Mouse (Mus musculus) thymus, adult 18-20 months (tissue): ENCODE results near the gene Glrx5.

ENCODE experiments used
- DNase-seq, 2 experiments: peaks; one replicate each; pipeline ENCODE4 v3.0.0; 2022; ENCODE audit warnings: mixed read lengths in 2 of 2

Glrx5 gene

GRCm38 (mm10) chr12:105032147-105032831 is at the start of gene Glrx5:
TSS of gene Glrx5 (plus strand) at chr12:105032688.
- DNase-seq: peak; percentile 99 to 100

DNA sequence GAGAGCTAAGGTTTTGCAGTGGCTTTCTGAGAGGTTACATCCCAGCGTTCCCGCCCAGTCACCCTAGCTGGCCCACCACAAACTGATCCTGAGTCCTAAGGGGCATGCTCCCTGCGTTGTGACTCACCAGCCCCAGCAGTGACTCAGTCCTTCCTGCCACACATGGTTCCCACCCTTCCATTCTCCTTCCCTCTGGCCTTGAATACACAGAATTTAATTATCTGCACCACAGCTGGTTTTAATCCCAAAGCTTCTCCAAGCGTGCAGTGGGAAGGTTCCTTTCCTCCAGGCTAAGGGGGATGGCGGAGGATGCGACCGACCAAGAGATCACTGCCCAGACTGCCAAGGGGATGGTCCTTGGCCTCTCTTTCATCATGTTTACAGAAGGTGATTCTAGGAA is 49.0 kb upstream of the Glrx5 start:
- DNase-seq: no peak

GRCm38 (mm10) chr12:104985088-104985487 is 47.4 kb upstream of the Glrx5 start:
- no peak for DNase-seq

GRCm38 (mm10) chr12:104986001-104986400 is 46.5 kb upstream of the Glrx5 start:
- DNase-seq: no peak

- no peak for DNase-seq
Measured at GRCm38 (mm10) chr12:104986781-104987180, 45.7 kb upstream of the Glrx5 start.

GRCm38 (mm10) chr12:104987936-104988335 is 44.6 kb upstream of the Glrx5 start:
- DNase-seq: no peak

- no peak for DNase-seq
Measured at GRCm38 (mm10) chr12:104990741-104991454, 41.6 kb upstream of the Glrx5 start.

DNA sequence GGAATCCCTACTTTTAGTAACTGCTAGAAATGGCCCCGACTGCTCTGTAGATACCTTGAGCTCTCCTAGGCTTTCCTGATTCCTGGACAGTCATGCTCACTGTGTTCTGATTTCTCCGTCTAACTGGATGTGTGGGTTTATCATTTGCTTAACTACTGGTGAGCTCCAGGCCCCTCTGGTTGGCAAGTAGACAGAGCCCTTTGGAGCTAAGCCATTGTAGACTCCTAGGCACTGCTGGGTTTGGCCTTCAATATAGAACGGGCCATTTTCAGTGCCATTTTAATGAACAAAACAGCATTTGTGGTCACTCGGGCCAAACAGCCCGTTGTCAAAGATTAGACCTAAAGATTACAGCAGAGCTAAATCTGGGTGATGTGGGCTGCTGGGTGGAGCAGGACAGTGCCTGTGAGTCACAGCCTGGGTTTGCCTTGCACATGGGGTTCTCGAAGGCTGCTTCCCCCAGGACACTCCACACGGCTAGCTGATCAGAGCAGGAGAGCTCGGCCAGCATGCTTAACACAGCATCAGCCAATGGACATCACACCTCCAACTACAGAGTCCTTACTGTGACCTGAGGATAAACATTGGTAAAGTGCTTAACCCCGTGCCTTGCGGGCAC is 40.3 kb upstream of the Glrx5 start:
- no peak for DNase-seq

GRCm38 (mm10) chr12:104992838-104993237 is 39.6 kb upstream of the Glrx5 start:
- DNase-seq: no peak

DNA sequence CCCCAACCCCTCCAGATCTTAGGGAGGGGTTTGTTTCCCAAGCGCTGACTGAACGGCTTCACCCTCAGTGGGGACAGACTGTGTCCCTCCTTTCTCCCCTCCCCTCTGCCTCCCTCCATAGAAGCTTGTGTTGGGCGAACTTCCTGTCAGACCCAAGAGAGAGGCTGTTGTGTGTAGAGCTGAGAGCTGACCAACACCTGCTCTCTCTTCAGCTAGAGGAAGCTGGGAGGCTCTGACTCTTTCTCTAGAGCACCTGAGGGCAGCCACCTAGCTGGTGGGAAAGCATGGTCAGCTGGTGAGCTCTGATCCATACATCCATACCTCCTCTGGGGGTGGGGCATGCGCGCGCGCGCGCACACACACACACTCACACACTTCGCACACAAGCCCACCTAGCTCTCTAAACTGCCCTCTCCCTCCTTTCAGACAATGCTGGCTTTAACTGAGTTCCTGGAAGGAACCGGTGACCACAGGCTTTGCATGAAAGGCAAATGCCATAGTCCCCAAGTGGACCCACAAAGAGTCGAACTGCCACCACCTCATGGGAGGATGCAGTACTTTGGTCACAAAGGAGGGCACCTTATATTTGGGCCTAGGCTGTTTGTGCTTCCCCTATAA is 37.1 kb upstream of the Glrx5 start:
- DNase-seq: no peak

GRCm38 (mm10) chr12:104996012-104996728 is 36.3 kb upstream of the Glrx5 start:
- no peak for DNase-seq

- no peak for DNase-seq
Measured at GRCm38 (mm10) chr12:104997159-104997558, 35.3 kb upstream of the Glrx5 start.

DNA sequence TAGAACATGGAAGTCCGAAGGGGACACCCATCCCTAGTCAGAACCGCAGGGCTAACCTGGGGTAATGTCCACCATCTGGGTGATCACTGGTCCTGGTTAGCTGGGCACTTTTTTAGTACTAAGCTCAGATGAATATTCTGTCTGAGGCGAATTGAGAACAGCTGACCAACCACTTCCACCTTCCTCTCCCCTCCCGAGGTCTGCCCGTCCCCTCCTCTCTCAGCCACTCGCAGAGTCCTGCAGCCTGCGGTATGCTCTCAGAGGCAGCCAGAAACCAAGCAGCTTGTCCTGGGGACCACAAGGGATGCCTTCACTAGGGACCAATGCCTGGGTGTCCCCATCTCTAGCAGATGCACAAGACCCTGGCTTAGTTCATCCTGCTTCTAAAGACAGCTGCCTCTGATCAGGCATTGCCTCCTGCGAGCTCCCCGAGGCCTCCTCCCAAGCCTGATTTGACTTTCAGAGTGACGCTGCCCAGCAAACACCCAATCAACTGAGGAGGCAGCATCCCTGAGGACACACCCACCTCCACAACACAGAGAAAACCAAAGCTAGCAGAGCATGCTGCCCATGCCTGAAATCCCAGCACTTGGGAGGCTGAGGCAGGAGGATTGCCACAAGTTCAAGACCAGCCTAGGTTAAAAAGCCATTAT is 34.7 kb upstream of the Glrx5 start:
- DNase-seq: no peak

- DNase-seq: no peak
Measured at GRCm38 (mm10) chr12:104998541-104998940, 33.9 kb upstream of the Glrx5 start.

DNA sequence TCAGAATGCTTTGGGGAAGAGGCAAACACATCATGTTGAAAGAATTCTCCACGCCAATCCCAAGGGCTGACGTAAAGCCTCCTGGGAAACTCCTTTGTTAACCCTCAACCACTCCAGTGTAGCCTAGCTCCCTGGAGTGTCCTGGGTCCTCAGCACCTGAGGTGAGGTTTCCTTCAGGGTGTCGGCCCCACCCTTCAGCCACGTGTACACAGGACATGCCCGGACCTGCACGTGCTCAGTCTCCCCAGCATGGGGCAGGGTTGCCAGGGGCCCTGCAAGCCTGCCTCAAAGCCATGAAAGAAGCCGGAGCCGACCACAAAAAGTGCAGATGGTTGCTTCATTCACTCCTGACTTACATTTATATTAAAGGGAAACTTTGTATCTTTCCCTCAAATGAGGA is 33.3 kb upstream of the Glrx5 start:
- DNase-seq: peak in 1 of 2 experiments; percentile 51

DNA sequence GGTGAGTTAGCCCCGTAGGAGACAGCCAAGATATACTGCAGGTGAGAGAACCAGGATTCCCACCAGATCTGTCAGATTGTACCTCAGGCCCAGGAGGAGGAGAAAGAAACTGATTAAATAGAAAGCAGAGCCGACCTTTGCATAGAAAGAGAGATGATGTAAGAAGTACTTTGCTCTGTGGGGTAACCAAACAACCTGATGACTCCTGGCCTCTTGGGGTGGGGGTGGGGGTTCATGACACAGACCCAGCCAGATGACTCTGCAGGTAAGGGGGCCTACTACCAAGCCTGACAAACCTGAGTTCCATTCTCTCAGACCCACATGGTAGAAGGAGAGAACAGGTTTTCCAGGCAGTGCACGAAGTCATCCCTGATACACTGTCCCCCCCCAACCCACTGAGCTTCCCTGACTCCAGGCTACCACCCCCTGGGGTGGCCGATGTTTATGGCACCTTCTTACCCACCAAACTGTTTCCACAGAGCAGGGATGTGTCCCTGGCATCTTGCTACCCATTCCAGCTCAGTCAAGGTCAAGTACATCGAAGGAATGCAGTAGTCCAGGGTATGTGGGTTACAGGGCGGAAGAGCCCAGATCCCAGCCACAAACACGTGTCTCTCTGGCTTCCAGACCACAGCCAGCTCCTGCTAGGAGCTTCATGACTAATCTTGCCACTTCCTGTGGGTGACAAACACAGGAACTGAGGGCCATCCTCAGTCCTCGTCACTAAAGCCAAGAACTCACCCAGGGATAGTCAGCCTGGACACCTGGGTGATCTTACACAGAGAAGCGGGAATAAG is 31.8 kb upstream of the Glrx5 start:
- DNase-seq: no peak

DNA sequence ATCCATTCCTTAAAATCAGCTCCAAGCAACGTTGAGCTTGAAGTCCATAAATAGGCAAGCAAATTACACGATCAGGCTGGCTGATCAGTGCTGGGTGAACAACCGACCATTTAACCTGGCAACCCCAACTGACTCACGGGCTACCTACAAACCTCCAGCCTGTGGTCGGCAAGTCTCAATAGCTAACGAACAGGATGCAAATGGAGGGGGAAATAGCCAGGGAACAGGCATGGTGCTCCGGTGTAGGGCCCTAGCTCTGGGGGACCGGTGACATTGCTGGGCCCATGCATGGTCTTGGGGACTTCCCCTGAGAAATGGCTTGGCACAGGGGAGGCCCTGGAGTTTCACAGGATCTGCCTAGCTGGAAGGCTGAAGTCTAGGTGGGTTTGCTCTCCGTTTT is 31.2 kb upstream of the Glrx5 start:
- no peak for DNase-seq

GRCm38 (mm10) chr12:105002340-105003132 is 30.0 kb upstream of the Glrx5 start:
- no peak for DNase-seq

DNA sequence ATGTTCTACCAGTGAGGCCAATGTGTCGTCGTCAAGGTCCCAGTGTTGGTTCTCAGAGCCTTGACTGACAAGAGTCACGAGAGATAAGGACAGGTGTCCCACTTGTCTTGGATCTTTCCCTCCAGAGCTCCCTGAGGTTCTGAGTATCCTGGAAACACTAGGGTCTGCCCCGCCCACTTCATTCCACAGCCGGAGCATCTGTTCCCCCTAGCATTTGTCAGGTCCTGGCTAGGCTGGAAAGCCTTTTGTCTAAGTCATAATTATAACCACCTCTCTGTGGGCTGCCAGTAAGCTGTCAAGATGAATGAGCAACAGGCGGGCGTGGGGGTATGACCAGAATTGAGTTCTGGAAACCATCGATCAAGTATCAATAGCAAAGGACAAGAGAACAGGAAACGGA is 29.3 kb upstream of the Glrx5 start:
- DNase-seq: no peak

- no peak for DNase-seq
Measured at GRCm38 (mm10) chr12:105003715-105004114, 28.8 kb upstream of the Glrx5 start.
